Mouse (Mus musculus) bone marrow macrophage, adult 2 months (primary cell): ENCODE measurements around the gene Sema4d.

Source experiments
- CTCF ChIP-seq: IDR thresholded peaks from 2 replicates; pipeline ENCODE4 v1.5.1; 2012; ENCODE audit warnings: low read depth, mild to moderate bottlenecking, low read length, moderate library complexity
- POLR2A ChIP-seq: IDR thresholded peaks from 2 replicates; pipeline ENCODE4 v1.6.1; 2012; ENCODE audit warnings: mild to moderate bottlenecking, low read depth, low read length, borderline replicate concordance

GRCm38 (mm10) chr13:51793948-51794347, 401 bp upstream of the Sema4d start:
- TF ChIP-seq POLR2A (no peak), CTCF (no peak)
